Mouse (Mus musculus) hindbrain, postnatal 0 days (tissue): ENCODE results near the gene Csmd2. TPM values are rescaled to one million over a fixed set of nuclear protein-coding genes. Genes with fewer than 3 reads are reported as not detected.

Experiments
- ATAC-seq: fragments of 200-750 bp; cut with Nextera tagmentation; 2 replicates; pipeline ENCODE4 v1.8.0; 2017; ENCODE audit warnings: mild to moderate bottlenecking, moderate TSS enrichment, moderate library complexity
- DNase-seq: peaks from one replicate; pipeline ENCODE4 v3.0.0-alpha.2; 2015; ENCODE audit warnings: low spot score
- H3K27ac ChIP-seq: fragments of 300-500 bp; sonication (generic); 2 replicates; pipeline ENCODE4 v1.5.1; 2014; ENCODE audit warnings: mild to moderate bottlenecking
- H3K27me3 ChIP-seq: fragments of 300-500 bp; sonication (generic); 2 replicates; pipeline ENCODE4 v1.6.1; 2014; ENCODE audit warnings: low read length, mixed read lengths; ENCODE audit not compliant: insufficient read depth
- H3K36me3 ChIP-seq: fragments of 300-500 bp; sonication (generic); 2 replicates; pipeline ENCODE4 v1.6.1; 2014; ENCODE audit warnings: low read length, mixed read lengths; ENCODE audit not compliant: insufficient read depth
- H3K4me1 ChIP-seq: fragments of 300-500 bp; sonication (generic); 2 replicates; pipeline ENCODE4 v1.6.1; 2014; ENCODE audit warnings: antibody characterized with exemption, low read length, mixed read lengths; ENCODE audit not compliant: insufficient read depth
- H3K4me2 ChIP-seq: fragments of 300-500 bp; sonication (generic); 2 replicates; pipeline ENCODE4 v1.6.1; 2014; ENCODE audit warnings: low read depth, mild to moderate bottlenecking, low read length, moderate library complexity, mixed read lengths
- H3K4me3 ChIP-seq: fragments of 300-500 bp; sonication (generic); 2 replicates; pipeline ENCODE4 v1.5.1; 2014; ENCODE audit warnings: low read length
- H3K9ac ChIP-seq: fragments of 300-500 bp; sonication (generic); replicated peaks from 2 replicates; pipeline ENCODE4 v1.6.1; 2014; ENCODE audit warnings: mild to moderate bottlenecking, low read length, moderate library complexity, mixed read lengths
- H3K9me3 ChIP-seq: fragments of 300-500 bp; sonication (generic); 2 replicates; pipeline ENCODE4 v1.6.1; 2016; ENCODE audit warnings: low read length, mixed read lengths
- CTCF ChIP-seq: IDR thresholded peaks from 2 replicates; pipeline ENCODE4 v1.5.1; 2016; ENCODE audit warnings: antibody characterized with exemption, control low read depth, low read depth
- WGBS: fragments of 180-500 bp; shearing (Covaris S2); extraction: QIAGEN DNeasy Blood & Tissue Kit; methylation state at CpG from one replicate; pipeline ENCODE4 v1.1.7; 2014; 5-methylcytosine and 5-hydroxymethylcytosine counted together
- polyA plus RNA-seq: library from polyadenylated mRNA; unstranded; fragments of >200 nt; fragmentation: Nextera tagmentation; extraction: Ambion mirVana; gene quantifications from 2 replicates; pipeline ENCODE4 v1.2.1, GENCODE M21; 2015
- total RNA-seq: library from RNA; depleted of rRNA; stranded (reverse); fragments of >200 nt; gene quantifications from 2 replicates; pipeline ENCODE4 v1.2.3, GENCODE M21; 2014

The Csmd2 gene
- total and polyA plus RNA-seq, 2 experiments from 2014 or later, result 8.2 to 41.3 TPM

GRCm38 (mm10) chr4:128550756-128551155, 563.1 kb downstream of the Csmd2 start:
- H3K27ac ChIP-seq, result no peak overlapping the region
- 87% methylated on average over 6 of the region's 6 CpGs for WGBS
- DNase-seq (no peak), ATAC-seq (no peak)
- no peaks in the 10 kb centered on the region for H3K4me1 ChIP-seq
- H3K27me3 ChIP-seq, result no peaks in the 10 kb centered on the region
- H3K9ac ChIP-seq, result no peak overlapping the region
- H3K4me2 ChIP-seq, result no peak overlapping the region
- no peak for TF ChIP-seq CTCF
- H3K9me3 ChIP-seq, result no peaks in the 10 kb centered on the region
- H3K36me3 ChIP-seq, result peaks cover 35% of the 10 kb centered on the region
- H3K4me3 ChIP-seq, result no peak overlapping the region

GRCm38 (mm10) chr4:128554198-128554597, 566.5 kb downstream of the Csmd2 start:
- Histone ChIP-seq H3K27me3 (no peaks in the 10 kb centered on the region), H3K9ac (no peak overlapping the region), H3K4me3 (no peak overlapping the region), H3K4me1 (no peaks in the 10 kb centered on the region), H3K36me3 (peaks cover 37% of the 10 kb centered on the region), H3K4me2 (no peak overlapping the region), H3K9me3 (no peaks in the 10 kb centered on the region), H3K27ac (no peak overlapping the region)
- 100% methylated on average over 2 of the region's 2 CpGs for WGBS
- TF ChIP-seq CTCF, result no peak
- DNase-seq, result no peak
- no peak for ATAC-seq

- WGBS, result 90% methylated on average over 3 of the region's 3 CpGs
- TF ChIP-seq CTCF, result peak; percentile 57
- ATAC-seq (no peak), DNase-seq (no peak)
- Histone ChIP-seq H3K4me3 (no peak overlapping the region), H3K36me3 (peaks cover 30% of the 10 kb centered on the region), H3K4me1 (no peaks in the 10 kb centered on the region), H3K4me2 (no peak overlapping the region), H3K27me3 (no peaks in the 10 kb centered on the region), H3K27ac (no peak overlapping the region), H3K9ac (no peak overlapping the region), H3K9me3 (no peaks in the 10 kb centered on the region)
Observed at GRCm38 (mm10) chr4:128560327-128560726, 572.7 kb downstream of the Csmd2 start.

GRCm38 (mm10) chr4:128575811-128576210, 588.2 kb downstream of the Csmd2 start:
- DNase-seq (no peak), ATAC-seq (no peak)
- H3K27ac ChIP-seq, result no peak overlapping the region
- 66% methylated on average over 4 of the region's 4 CpGs for WGBS
- H3K4me3 ChIP-seq, result no peak overlapping the region
- H3K9ac ChIP-seq, result no peak overlapping the region
- H3K4me2 ChIP-seq, result no peak overlapping the region
- no peak for TF ChIP-seq CTCF
- no peaks in the 10 kb centered on the region for H3K4me1 ChIP-seq
- H3K9me3 ChIP-seq, result no peaks in the 10 kb centered on the region
- no peaks in the 10 kb centered on the region for H3K27me3 ChIP-seq
- peaks cover 7% of the 10 kb centered on the region; the same call in 1 of the 2 replicates for H3K36me3 ChIP-seq

GRCm38 (mm10) chr4:128579182-128579581, 591.5 kb downstream of the Csmd2 start:
- H3K9me3 ChIP-seq, result peaks cover 20% of the 10 kb centered on the region
- no peak overlapping the region for H3K4me3 ChIP-seq

GRCm38 (mm10) chr4:128593286-128593685, 605.6 kb downstream of the Csmd2 start:
- WGBS, result 98% methylated on average over 4 of the region's 4 CpGs
- DNase-seq (no peak), ATAC-seq (no peak)
- no peak overlapping the region for H3K4me2 ChIP-seq
- no peaks in the 10 kb centered on the region for H3K4me1 ChIP-seq
- no peaks in the 10 kb centered on the region for H3K27me3 ChIP-seq
- H3K27ac ChIP-seq, result no peak overlapping the region
- peaks cover 23% of the 10 kb centered on the region for H3K36me3 ChIP-seq
- H3K4me3 ChIP-seq, result no peak overlapping the region
- no peak for TF ChIP-seq CTCF
- H3K9ac ChIP-seq, result no peak overlapping the region
- no peaks in the 10 kb centered on the region for H3K9me3 ChIP-seq

More at GRCm38 (mm10) chr4:128579182-128579581, 591.5 kb downstream of the Csmd2 start:
- WGBS, result 67% methylated on average over 4 of the region's 4 CpGs
- Histone ChIP-seq H3K36me3 (peaks cover 19% of the 10 kb centered on the region), H3K4me1 (no peaks in the 10 kb centered on the region), H3K27me3 (no peaks in the 10 kb centered on the region), H3K27ac (no peak overlapping the region), H3K4me2 (no peak overlapping the region), H3K9ac (no peak overlapping the region)
- ATAC-seq, result no peak
- TF ChIP-seq CTCF, result no peak
- DNase-seq, result no peak

GRCm38 (mm10) chr4:128594062-128594461, 606.4 kb downstream of the Csmd2 start:
- no peak for ATAC-seq
- WGBS, result 95% methylated on average over 5 of the region's 5 CpGs
- no peak overlapping the region for H3K4me3 ChIP-seq
- H3K27me3 ChIP-seq, result no peaks in the 10 kb centered on the region
- H3K9me3 ChIP-seq, result no peaks in the 10 kb centered on the region
- no peak overlapping the region for H3K4me2 ChIP-seq
- no peak for TF ChIP-seq CTCF
- no peak overlapping the region for H3K9ac ChIP-seq
- no peak overlapping the region for H3K27ac ChIP-seq
- H3K4me1 ChIP-seq, result no peaks in the 10 kb centered on the region
- no peak for DNase-seq
- H3K36me3 ChIP-seq, result peaks cover 19% of the 10 kb centered on the region
